Mouse (Mus musculus) B cell, adult 2 months (primary cell): ENCODE results near the gene Atxn1.
A peak's percentile ranks its signal among the peaks of the same experiment; 100 is the strongest.

Source experiments
- DNase-seq, 2 experiments: peaks; one replicate each; pipeline ENCODE4 v3.0.0; 2022

Atxn1 gene

GRCm38 (mm10) chr13:45659813-45660212, 305.0 kb downstream of the Atxn1 start:
- DNase-seq, result no peak

- no peak for DNase-seq
Observed at GRCm38 (mm10) chr13:45658343-45658742, 306.5 kb downstream of the Atxn1 start.

- DNase-seq, result no peak
Observed at GRCm38 (mm10) chr13:45657176-45657575, 307.6 kb downstream of the Atxn1 start.

GRCm38 (mm10) chr13:45651652-45652241, 313.1 kb downstream of the Atxn1 start:
- no peak for DNase-seq

- no peak for DNase-seq
Observed at GRCm38 (mm10) chr13:45649197-45649812, 315.5 kb downstream of the Atxn1 start.

GRCm38 (mm10) chr13:45643780-45644395, 320.9 kb downstream of the Atxn1 start:
- no peak for DNase-seq

- DNase-seq, result no peak
Observed at GRCm38 (mm10) chr13:45642913-45643312, 321.9 kb downstream of the Atxn1 start.

- no peak for DNase-seq
Observed at GRCm38 (mm10) chr13:45640431-45640830, 324.4 kb downstream of the Atxn1 start.

- no peak for DNase-seq
Observed at GRCm38 (mm10) chr13:45638281-45638680, 326.5 kb downstream of the Atxn1 start.

- peak; percentile 37 to 42 for DNase-seq
Observed at GRCm38 (mm10) chr13:45637324-45637723, 327.5 kb downstream of the Atxn1 start.

- no peak for DNase-seq
Observed at GRCm38 (mm10) chr13:45636435-45636834, 328.4 kb downstream of the Atxn1 start.

GRCm38 (mm10) chr13:45633918-45634317, 330.9 kb downstream of the Atxn1 start:
- DNase-seq, result no peak

- DNase-seq, result no peak
Observed at GRCm38 (mm10) chr13:45632133-45632532, 332.7 kb downstream of the Atxn1 start.

GRCm38 (mm10) chr13:45630518-45631290, 334.1 kb downstream of the Atxn1 start:
- DNase-seq, result no peak

- DNase-seq, result no peak
Observed at GRCm38 (mm10) chr13:45629750-45630149, 335.1 kb downstream of the Atxn1 start.

GRCm38 (mm10) chr13:45628341-45628740, 336.5 kb downstream of the Atxn1 start:
- no peak for DNase-seq

GRCm38 (mm10) chr13:45627206-45627751, 337.5 kb downstream of the Atxn1 start:
- DNase-seq, result no peak

- no peak for DNase-seq
Observed at GRCm38 (mm10) chr13:45625740-45626139, 339.1 kb downstream of the Atxn1 start.

- no peak for DNase-seq
Observed at GRCm38 (mm10) chr13:45623846-45624245, 341.0 kb downstream of the Atxn1 start.

- no peak for DNase-seq
Observed at GRCm38 (mm10) chr13:45622871-45623546, 341.8 kb downstream of the Atxn1 start.

GRCm38 (mm10) chr13:45620687-45621086, 344.1 kb downstream of the Atxn1 start:
- DNase-seq, result no peak

GRCm38 (mm10) chr13:45620281-45620680, 344.5 kb downstream of the Atxn1 start:
- DNase-seq, result no peak

GRCm38 (mm10) chr13:45617988-45618387, 346.8 kb downstream of the Atxn1 start:
- DNase-seq, result no peak
